Mouse (Mus musculus) granulocyte monocyte progenitor cell, adult 5-6 weeks (primary cell): Measurements from ENCODE around the gene Ksr1. TPM values are rescaled to one million over a fixed set of nuclear protein-coding genes. Genes with fewer than 3 reads are reported as not detected.

Experiments used
- ATAC-seq: replicated peaks from 2 replicates; pipeline ENCODE4 v1.8.0; 2016; ENCODE audit warnings: mild to moderate bottlenecking, moderate TSS enrichment, inconsistent platforms; ENCODE audit not compliant: poor library complexity, severe bottlenecking
- total RNA-seq, 2 experiments: library from RNA; stranded (forward) in 1 of 2; stranded (reverse) in 1 of 2; fragments of 200-712, 200-1000 nt in 1 of 2; fragments of >200 nt in 1 of 2; fragmentation: Nextera tagmentation in 1 of 2; gene quantifications; 2 replicates each; pipeline ENCODE4 v1.2.3; 2014 to 2017

Gene Ksr1
- total RNA-seq, 2 experiments from 2014 or later: 5.4 to 8.1 TPM

- no peak for ATAC-seq
Observed at GRCm38 (mm10) chr11:78968121-78968520, 178.1 kb downstream of the Ksr1 start.

GRCm38 (mm10) chr11:78967371-78967770 lies 178.8 kb downstream of the Ksr1 start:
- peak; percentile 79 for ATAC-seq

Other genes with a start within 250 kb of the Ksr1 start
- not detected in 2 replicates for gene Nos2, start 225.6 kb downstream of the Ksr1 start, total RNA-seq (2014; fragmentation: Nextera tagmentation)
- gene Nos2, start 225.6 kb downstream of the Ksr1 start, total RNA-seq (2017): not detected in 2 replicates
- gene Lgals9, start 161.5 kb downstream of the Ksr1 start, total RNA-seq (2014; fragmentation: Nextera tagmentation): 273 and 289 TPM in 2 replicates
- 68.6 and 84.9 TPM in 2 replicates for gene Lgals9, start 161.5 kb downstream of the Ksr1 start, total RNA-seq (2017)
- gene Wsb1, start 108.3 kb upstream of the Ksr1 start, total RNA-seq (2014; fragmentation: Nextera tagmentation): 123 and 152 TPM in 2 replicates
- 153 and 170 TPM in 2 replicates for gene Wsb1, start 108.3 kb upstream of the Ksr1 start, total RNA-seq (2017)
- not detected in 2 replicates for gene Gm9964, start 150.5 kb upstream of the Ksr1 start, total RNA-seq (2014; fragmentation: Nextera tagmentation)
- gene Gm9964, start 150.5 kb upstream of the Ksr1 start, total RNA-seq (2017): not detected in 2 replicates
- gene Nf1, start 193.3 kb upstream of the Ksr1 start, total RNA-seq (2014; fragmentation: Nextera tagmentation): 26.7 and 28.3 TPM in 2 replicates
- 9.2 and 11.0 TPM in 2 replicates for gene Nf1, start 193.3 kb upstream of the Ksr1 start, total RNA-seq (2017)